Mouse (Mus musculus): ENCODE measurements around the gene Nr1h2. TPM values are rescaled to one million over a fixed set of nuclear protein-coding genes. Genes with fewer than 3 reads are reported as not detected.

The Nr1h2 gene
- polyA plus RNA-seq, 1 experiment: 136 TPM

- H3K27ac ChIP-seq (ENCODE audit: insufficient read depth, low read depth, low read length): peak overlapping the region; percentile 26; the same call in 1 of the 2 replicates
- H3K4me3 ChIP-seq (ENCODE audit: insufficient read depth, low read depth, low read length): peak overlapping the region; percentile 41
- H3K27me3 ChIP-seq (replicated peaks; ENCODE audit: control insufficient read depth, insufficient read depth, low read length): no peaks in the 10 kb centered on the region
- TF ChIP-seq CTCF (conservative IDR thresholded peaks at IDR 0.05; ENCODE audit: insufficient read depth, insufficient read length, low read depth, low read length): no peak
- no peak for TF ChIP-seq POLR2A (IDR thresholded peaks at IDR 0.05; ENCODE audit: low read depth, low read length)
- H3K4me1 ChIP-seq (ENCODE audit: control insufficient read depth, insufficient read depth, low read length): peaks cover 5% of the 10 kb centered on the region
- no peak for DNase-seq
- 71% methylated on average over 5 of the region's 5 CpGs for WGBS
- no peaks in the 10 kb centered on the region for H3K36me3 ChIP-seq (ENCODE audit: control insufficient read depth, insufficient read depth, low read length)
Measured at GRCm38 (mm10) chr7:44572956-44573484, 19.3 kb upstream of the Nr1h2 start.

- Histone ChIP-seq H3K36me3 (ENCODE audit: control insufficient read depth, insufficient read depth, low read length) (no peaks in the 10 kb centered on the region), H3K4me3 (ENCODE audit: insufficient read depth, low read depth, low read length) (peak within 1 kb of the TSS; percentile 41), H3K4me1 (ENCODE audit: control insufficient read depth, insufficient read depth, low read length) (peaks cover 1% of the 10 kb centered on the region), H3K27ac (ENCODE audit: insufficient read depth, low read depth, low read length) (peak within 1 kb of the TSS; percentile 26), H3K27me3 (replicated peaks; ENCODE audit: control insufficient read depth, insufficient read depth, low read length) (no peaks in the 10 kb centered on the region)
- DNase-seq: peak; percentile 80
- WGBS: 22% methylated on average over 7 of the region's 7 CpGs
- TF ChIP-seq CTCF (conservative IDR thresholded peaks at IDR 0.05; ENCODE audit: insufficient read depth, insufficient read length, low read depth, low read length): no peak
- peak; percentile 73 for TF ChIP-seq POLR2A (IDR thresholded peaks at IDR 0.05; ENCODE audit: low read depth, low read length)
Measured at GRCm38 (mm10) chr7:44572213-44572701, 18.5 kb upstream of the Nr1h2 start, which contains the start of gene Napsa. TSS of gene Napsa (plus strand) at chr7:44572380.

GRCm38 (mm10) chr7:44571811-44572210, 18.1 kb upstream of the Nr1h2 start:
- Histone ChIP-seq H3K27me3 (replicated peaks; ENCODE audit: control insufficient read depth, insufficient read depth, low read length) (no peaks in the 10 kb centered on the region), H3K27ac (ENCODE audit: insufficient read depth, low read depth, low read length) (peak overlapping the region; percentile 2; the same call in 1 of the 2 replicates), H3K4me3 (ENCODE audit: insufficient read depth, low read depth, low read length) (no peak overlapping the region), H3K4me1 (ENCODE audit: control insufficient read depth, insufficient read depth, low read length) (no peaks in the 10 kb centered on the region), H3K36me3 (ENCODE audit: control insufficient read depth, insufficient read depth, low read length) (no peaks in the 10 kb centered on the region)
- 46% methylated on average over 4 of the region's 4 CpGs for WGBS
- DNase-seq: peak; percentile 78
- TF ChIP-seq CTCF (conservative IDR thresholded peaks at IDR 0.05; ENCODE audit: insufficient read depth, insufficient read length, low read depth, low read length) (no peak), POLR2A (IDR thresholded peaks at IDR 0.05; ENCODE audit: low read depth, low read length) (no peak)

GRCm38 (mm10) chr7:44570989-44571388, 17.2 kb upstream of the Nr1h2 start:
- DNase-seq: no peak
- 72% methylated on average over 6 of the region's 6 CpGs for WGBS
- Histone ChIP-seq H3K36me3 (ENCODE audit: control insufficient read depth, insufficient read depth, low read length) (no peaks in the 10 kb centered on the region), H3K27me3 (replicated peaks; ENCODE audit: control insufficient read depth, insufficient read depth, low read length) (no peaks in the 10 kb centered on the region), H3K4me1 (ENCODE audit: control insufficient read depth, insufficient read depth, low read length) (no peaks in the 10 kb centered on the region), H3K27ac (ENCODE audit: insufficient read depth, low read depth, low read length) (no peak overlapping the region; the same call in 1 of the 2 replicates), H3K4me3 (ENCODE audit: insufficient read depth, low read depth, low read length) (no peak overlapping the region)
- TF ChIP-seq POLR2A (IDR thresholded peaks at IDR 0.05; ENCODE audit: low read depth, low read length): no peak
- TF ChIP-seq CTCF (conservative IDR thresholded peaks at IDR 0.05; ENCODE audit: insufficient read depth, insufficient read length, low read depth, low read length): no peak

- 57% methylated on average over 9 of the region's 9 CpGs for WGBS
- Histone ChIP-seq H3K4me3 (ENCODE audit: insufficient read depth, low read depth, low read length) (no peak overlapping the region), H3K36me3 (ENCODE audit: control insufficient read depth, insufficient read depth, low read length) (no peaks in the 10 kb centered on the region), H3K27me3 (replicated peaks; ENCODE audit: control insufficient read depth, insufficient read depth, low read length) (no peaks in the 10 kb centered on the region), H3K27ac (ENCODE audit: insufficient read depth, low read depth, low read length) (no peak overlapping the region), H3K4me1 (ENCODE audit: control insufficient read depth, insufficient read depth, low read length) (peaks cover 6% of the 10 kb centered on the region; the same call in 1 of the 2 replicates)
- no peak for DNase-seq
- no peak for TF ChIP-seq POLR2A (IDR thresholded peaks at IDR 0.05; ENCODE audit: low read depth, low read length)
- no peak for TF ChIP-seq CTCF (conservative IDR thresholded peaks at IDR 0.05; ENCODE audit: insufficient read depth, insufficient read length, low read depth, low read length)
Measured at GRCm38 (mm10) chr7:44568803-44569202, 15.1 kb upstream of the Nr1h2 start.

GRCm38 (mm10) chr7:44565414-44565813, 11.7 kb upstream of the Nr1h2 start:
- Histone ChIP-seq H3K4me3 (ENCODE audit: insufficient read depth, low read depth, low read length) (no peak overlapping the region), H3K27me3 (replicated peaks; ENCODE audit: control insufficient read depth, insufficient read depth, low read length) (no peaks in the 10 kb centered on the region), H3K36me3 (ENCODE audit: control insufficient read depth, insufficient read depth, low read length) (no peaks in the 10 kb centered on the region), H3K4me1 (ENCODE audit: control insufficient read depth, insufficient read depth, low read length) (peaks cover 6% of the 10 kb centered on the region; the same call in 1 of the 2 replicates), H3K27ac (ENCODE audit: insufficient read depth, low read depth, low read length) (no peak overlapping the region)
- no peak for TF ChIP-seq POLR2A (IDR thresholded peaks at IDR 0.05; ENCODE audit: low read depth, low read length)
- no peak for TF ChIP-seq CTCF (conservative IDR thresholded peaks at IDR 0.05; ENCODE audit: insufficient read depth, insufficient read length, low read depth, low read length)
- 62% methylated on average over 6 of the region's 6 CpGs for WGBS
- DNase-seq: no peak

- TF ChIP-seq POLR2A (IDR thresholded peaks at IDR 0.05; ENCODE audit: low read depth, low read length) (no peak), CTCF (conservative IDR thresholded peaks at IDR 0.05; ENCODE audit: insufficient read depth, insufficient read length, low read depth, low read length) (no peak)
- no peak overlapping the region for H3K4me3 ChIP-seq (ENCODE audit: insufficient read depth, low read depth, low read length)
- H3K27ac ChIP-seq (ENCODE audit: insufficient read depth, low read depth, low read length): peak overlapping the region; percentile 24; the same call in 1 of the 2 replicates
- no peaks in the 10 kb centered on the region for H3K36me3 ChIP-seq (ENCODE audit: control insufficient read depth, insufficient read depth, low read length)
- 49% methylated on average over 10 of the region's 10 CpGs for WGBS
- no peaks in the 10 kb centered on the region for H3K27me3 ChIP-seq (replicated peaks; ENCODE audit: control insufficient read depth, insufficient read depth, low read length)
- H3K4me1 ChIP-seq (ENCODE audit: control insufficient read depth, insufficient read depth, low read length): peaks cover 6% of the 10 kb centered on the region; the same call in 1 of the 2 replicates
- DNase-seq: peak; percentile 88
Measured at GRCm38 (mm10) chr7:44564486-44564885, 10.7 kb upstream of the Nr1h2 start.

Measured in kidney, adult 2 months (tissue).